Mouse (Mus musculus): Measurements from ENCODE around the gene Mical3.

Mical3 gene

DNA sequence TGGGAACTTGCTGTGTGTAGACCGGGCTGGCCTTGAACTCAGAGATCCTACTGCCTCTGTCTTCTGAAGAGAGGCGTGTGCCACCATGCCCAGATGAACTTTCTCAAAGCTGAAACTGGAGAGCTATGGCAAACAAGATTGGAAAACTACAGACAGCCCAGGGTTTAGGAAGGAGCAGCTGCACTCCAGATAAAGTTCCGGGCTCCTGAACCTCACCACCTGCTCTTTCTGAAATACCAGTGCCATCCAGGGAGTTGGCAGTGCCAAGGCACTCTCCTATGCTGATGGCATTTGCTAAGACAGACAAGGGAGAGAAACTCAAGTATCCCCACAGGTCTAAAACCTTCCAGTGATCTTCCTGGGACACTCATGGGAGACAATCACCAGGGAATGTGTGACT, 166.6 kb downstream of the Mical3 start:
- DNase-seq (ENCODE audit: low spot score in 2 of 2): no peak

DNA sequence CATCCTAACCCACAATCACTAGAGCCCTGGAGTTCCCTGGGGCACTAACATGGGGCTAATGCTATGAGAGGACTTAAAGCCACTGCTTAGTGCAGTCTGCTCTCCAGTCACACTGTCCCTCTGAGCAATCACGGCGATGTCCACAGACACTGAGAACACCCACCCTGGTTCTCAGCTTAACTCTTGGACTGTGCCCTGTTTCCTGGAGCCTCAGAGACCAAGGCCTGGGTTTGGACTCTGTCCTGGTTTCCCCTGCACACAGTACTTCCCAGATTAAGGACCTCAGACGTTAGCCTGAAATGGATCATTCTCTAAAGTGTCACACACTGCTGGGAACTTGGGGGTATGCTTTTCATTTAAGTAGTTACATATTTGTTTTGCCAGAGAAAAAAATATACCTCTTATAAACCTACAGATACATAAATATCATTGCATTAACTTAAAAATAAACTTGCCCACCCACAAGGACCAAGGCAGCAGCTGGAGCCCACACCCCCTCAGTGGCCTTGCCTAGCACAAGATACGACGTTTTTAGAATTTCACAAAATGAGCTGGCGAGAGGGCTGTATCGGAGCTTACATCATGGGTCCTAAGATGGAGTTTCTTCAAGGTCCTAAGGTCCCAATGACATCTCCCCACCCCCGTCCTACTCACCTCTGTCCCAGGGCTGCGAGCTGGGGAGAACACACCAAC, 170.3 kb downstream of the Mical3 start:
- no peak for DNase-seq (ENCODE audit: low spot score in 2 of 2)

DNA sequence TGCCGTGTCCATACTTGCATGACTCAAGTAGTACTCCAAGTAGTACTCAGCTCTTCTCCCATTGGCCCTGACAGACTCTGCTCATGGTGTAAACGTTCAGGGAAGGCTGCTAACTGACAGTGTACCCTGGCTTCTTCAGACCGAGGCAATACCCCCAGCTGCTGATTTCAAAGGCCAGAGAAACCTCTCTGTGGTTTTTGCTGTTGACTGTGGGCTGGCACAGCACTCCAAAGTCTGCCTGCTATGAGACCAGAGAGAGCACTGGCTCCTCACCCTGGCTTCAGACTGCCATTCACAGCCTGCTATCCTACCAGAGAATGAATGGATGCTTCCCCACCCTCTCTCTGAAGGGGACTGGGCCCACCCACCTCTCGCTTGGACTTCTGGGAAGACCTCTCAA, 173.5 kb downstream of the Mical3 start:
- DNase-seq (ENCODE audit: low spot score in 2 of 2): no peak

DNA sequence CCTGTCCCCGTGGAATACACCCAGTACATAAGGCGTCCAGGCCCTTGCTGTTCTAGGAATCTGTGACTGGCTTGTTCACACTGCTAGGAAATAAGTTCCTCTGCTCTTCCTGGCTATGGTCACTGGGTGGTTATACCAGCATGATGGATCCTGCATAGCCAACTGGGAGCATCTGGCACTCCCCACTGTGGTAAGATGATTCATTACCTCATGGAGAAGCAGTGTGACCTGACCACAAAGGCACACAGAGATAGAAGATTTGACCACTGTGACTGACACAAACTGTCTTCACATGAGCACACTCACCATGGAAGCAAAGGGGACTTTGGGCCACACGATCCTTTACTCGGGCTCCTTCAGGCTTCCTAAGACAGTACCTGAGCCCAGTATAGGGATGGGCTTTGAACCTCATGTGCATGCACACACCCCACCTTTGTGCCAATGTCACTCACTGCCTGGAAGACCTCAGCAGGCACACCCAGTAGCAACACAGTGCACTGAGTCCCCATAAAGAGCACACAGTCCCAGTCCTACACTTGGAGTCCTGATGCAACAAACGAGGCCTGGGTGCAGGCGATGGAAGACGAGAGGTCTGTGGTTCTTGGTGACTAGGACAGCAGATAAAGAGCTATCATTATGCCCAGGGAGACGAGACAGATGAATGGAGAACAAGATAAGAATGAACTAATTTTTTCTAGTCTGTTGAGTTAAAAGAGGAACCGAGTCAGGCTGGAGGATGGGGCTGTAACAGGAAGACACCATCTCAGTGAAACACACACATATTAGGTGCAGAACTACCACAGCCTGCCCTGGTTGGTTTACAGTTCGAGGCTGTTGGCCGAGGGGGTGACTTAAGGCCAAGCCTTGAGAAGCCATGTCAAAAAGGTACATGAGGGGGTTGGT, 174.3 kb downstream of the Mical3 start:
- no peak for DNase-seq (ENCODE audit: low spot score in 2 of 2)

DNA sequence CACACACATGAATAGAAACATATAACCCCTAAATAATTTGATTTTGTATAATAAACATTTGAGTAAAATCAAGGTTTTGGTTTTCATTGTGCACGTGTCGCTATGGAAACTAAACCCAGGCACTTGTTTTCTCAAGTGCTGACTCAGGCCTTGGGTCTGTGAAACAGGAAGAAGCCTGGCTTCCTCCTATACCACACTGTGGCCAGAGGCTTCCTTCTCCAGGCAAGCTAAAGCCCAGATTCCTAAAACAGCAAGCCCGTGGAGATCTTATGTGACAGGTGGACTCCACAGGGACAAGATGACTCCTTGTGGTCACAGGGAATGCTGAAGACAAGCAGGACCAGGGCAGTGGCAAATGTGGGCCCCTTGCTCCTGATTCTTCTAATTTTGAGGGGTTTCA, 175.6 kb downstream of the Mical3 start:
- DNase-seq (ENCODE audit: low spot score in 2 of 2): no peak

DNA sequence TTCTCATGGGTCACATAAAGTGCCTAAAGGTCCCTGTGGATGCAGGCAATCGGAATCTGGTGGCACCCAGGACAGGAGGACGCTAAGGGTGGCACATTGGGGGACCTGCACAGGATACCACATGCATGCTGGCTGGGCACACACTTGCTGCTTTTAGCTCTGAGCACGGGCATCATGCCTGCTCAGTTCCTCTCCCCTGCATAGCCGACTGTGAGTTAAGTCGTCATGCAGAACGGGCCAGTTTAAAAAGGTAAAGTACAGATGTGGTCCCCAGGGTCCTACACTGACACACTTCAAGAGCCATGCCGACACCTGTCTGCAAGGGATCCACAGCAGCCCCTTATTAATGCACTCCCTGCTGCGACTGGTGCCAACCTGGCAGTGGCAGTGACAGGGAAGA, 176.6 kb downstream of the Mical3 start:
- DNase-seq (ENCODE audit: low spot score in 2 of 2): no peak

DNA sequence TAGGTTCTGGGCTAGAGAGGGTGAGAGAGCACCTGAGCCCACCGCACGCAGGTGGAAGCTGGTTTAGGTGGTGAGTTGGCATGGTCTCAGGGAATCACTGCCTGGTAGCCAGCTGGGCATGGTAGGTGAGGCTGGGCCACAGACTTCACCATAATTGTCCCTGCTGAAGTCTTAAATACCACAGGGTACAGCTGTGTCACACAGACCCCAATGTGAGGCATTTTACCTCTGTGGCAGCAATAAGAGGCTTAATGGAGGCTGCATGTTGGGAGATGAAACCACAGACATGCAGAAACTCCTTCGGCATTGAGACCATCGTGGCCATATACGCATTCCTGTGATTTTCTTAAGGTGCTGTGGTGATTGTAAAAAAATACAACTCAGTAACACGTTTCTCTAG, 178.3 kb downstream of the Mical3 start:
- DNase-seq (ENCODE audit: low spot score in 2 of 2): no peak

DNA sequence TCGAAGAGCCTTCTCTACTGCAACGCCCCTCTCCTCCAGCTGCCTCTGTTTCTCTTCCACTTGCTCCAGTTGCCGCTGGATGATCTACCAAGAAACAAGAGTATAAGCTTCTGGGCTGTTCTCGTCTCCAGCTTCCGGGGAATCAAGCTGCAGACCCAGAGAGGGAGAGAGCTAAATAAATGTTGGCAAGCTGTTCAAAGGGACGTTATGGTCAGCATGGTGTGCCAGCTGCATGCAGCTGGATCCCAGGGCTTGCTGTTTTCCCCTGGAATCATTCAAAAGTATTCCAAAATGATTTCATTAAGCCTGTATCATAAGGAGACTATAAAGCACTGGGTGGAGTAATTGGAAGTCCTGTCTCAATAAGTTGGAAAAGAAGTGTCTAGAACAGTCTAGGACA, 179.5 kb downstream of the Mical3 start:
- DNase-seq (ENCODE audit: low spot score in 2 of 2): no peak

DNA sequence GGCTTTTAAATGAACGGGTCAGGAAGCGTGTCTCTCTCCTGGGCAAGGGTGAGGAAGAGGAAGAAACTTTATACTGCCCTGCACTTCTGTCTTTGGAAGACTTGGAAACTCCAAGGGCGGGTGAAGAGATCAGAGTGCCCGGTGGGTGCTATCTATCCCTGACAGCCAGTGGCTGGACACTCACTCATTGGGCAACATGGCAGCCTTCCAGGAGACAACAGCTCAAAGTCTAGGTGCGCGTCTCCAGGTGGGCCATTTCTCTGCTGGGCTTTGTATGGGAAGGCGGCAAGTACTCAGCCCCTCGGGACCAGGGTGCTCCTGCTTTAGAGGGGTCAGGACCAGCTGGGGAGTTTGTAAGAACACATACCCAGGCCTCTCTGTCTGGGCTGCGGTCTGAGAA, 185.3 kb downstream of the Mical3 start:
- DNase-seq (ENCODE audit: low spot score in 2 of 2): no peak

DNA sequence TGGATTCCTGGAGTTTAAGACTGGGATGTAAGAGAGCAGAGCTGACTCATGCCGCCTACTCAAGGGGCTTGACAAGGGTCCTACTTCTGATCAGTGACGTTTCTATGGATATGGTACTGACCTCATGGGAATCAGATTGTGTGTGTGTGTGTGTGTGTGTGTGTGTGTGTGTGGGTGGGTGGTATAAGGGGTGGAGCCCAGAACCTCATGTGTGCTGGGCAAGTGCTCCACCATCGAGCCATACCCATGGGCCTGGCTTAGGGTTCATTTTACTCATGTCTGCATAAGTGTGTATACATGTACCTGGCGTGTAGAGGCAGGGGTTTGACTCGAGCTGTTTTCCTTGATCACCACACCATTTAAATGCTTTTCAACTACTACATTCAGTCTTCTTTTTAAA, 186.8 kb downstream of the Mical3 start:
- no peak for DNase-seq (ENCODE audit: low spot score in 2 of 2)

DNA sequence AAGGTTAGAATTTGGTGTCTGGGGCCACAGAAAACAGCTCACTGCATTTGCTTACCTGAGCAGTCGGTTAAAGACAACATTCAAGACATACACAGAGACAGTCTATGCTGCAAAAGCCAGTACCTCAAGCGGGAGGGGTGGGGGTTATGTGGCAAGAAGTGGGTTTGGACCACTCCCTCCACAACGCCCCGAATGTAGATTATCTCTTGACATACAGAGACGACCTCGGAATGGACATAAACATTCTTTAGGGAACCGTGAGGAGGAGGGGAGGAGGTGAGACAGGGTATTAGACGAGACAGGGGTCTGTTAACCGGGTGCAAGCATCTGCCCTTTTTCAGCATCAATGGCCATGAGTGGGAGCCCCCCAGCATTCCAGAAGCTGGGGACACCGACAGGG, 187.2 kb downstream of the Mical3 start:
- no peak for DNase-seq (ENCODE audit: low spot score in 2 of 2)

DNA sequence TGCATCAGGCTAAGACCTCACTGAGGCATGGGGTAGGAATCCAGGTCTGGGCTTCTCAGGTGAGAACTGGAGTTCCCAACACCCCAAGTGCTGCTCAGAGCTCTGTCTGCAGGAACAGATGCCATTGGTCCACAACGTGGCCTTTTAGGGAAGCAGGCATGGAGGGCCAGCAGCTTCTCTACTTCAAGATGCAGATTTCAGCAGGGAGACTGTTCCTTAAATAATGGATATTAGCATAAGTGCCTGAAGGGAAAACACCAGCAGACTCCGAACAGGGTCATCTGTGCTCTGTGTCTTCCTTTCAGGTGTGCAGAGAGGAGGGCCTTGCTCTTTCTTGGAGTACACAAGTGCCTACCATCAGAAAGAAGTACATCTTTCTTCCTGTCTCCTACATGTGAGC, 187.7 kb downstream of the Mical3 start:
- DNase-seq (ENCODE audit: low spot score in 2 of 2): no peak

DNA sequence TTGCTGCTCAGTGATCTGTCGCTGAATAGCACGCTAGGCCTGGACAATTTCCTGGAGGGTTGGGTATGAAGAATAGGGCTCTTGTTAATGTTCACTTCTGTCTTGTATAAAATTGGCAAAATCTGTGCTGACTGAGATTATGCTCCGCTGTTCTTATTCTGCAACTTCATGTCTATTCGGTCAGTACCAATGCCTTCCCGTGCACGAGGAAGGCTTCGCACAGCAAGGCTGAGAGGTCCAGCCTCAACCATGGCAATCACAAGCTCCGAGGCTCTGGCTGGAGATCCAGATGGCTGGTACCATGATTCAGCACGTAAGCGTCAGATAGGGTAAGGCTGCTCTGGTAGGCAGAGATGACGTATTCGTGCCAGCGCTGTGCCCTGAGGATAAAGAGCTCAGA, 189.2 kb downstream of the Mical3 start:
- no peak for DNase-seq (ENCODE audit: low spot score in 2 of 2)

DNA sequence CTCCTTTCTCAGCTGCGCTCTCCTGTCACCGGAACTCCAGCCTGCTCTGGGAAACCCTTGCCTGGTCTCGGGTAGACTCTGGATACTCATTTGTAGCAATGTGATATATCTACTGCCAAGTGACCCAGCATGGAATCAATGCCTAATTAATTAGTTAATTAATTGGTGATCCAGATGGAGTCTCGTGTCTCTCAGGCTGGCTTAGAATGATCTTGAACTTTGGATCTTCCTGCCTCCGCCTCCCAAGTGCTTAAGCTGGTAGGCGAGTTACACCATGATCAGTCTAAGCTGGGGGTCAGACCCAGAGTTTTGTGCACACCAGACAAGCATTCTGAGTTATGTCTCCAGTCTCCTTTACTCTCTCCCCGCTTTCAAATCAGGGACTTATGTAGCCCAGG, 189.7 kb downstream of the Mical3 start:
- no peak for DNase-seq (ENCODE audit: low spot score in 2 of 2)

DNA sequence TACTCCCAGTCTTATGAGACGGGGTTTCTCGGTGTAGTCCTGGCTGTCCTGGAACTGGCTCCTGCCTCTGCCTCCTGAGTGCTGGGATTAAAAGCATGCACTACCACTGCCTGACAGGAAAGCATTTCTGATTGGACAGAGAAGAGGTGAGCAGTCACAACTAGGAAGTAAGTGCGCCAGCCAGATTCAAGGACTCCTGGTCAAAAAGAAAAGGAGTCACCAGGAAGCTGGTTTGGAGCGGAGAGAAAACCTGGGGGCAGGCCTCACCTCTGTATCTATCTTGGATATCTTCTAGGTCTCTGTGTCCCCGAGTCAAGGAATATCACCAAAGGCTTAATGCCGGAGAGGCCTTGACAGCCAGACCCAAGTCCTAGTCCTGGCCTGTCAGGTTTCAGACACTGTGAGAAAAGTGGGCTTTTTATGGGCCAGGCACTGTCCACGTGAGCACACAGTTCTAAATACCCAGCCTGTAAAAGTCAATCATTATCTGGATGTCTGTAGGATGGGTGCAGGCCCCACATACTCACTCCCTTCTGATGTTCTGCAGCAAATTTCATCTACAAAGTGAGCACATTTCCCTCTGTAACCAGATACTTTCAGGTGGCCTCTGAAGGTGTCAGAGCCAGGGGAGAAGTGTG, 190.2 kb downstream of the Mical3 start:
- DNase-seq (ENCODE audit: low spot score in 2 of 2): no peak

DNA sequence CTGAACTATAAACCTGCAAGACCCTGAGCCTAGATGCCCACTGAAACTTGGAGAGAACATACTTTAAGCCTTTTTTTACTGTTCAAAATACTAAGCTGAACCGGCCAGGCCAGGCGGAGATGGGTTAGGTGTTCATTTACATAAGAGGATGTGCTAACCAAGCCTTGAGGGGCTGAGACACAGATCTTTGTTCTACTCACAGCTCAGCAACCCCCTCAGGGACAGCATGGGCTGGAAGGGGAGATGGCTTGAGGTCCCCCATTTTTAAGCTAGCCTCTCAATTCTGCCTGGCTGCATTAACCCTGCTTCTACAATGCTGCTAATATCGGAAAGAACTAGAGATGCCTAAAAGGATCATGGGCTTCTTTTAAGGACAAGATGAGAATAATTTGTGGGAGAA, 191.0 kb downstream of the Mical3 start:
- no peak for DNase-seq (ENCODE audit: low spot score in 2 of 2)

DNA sequence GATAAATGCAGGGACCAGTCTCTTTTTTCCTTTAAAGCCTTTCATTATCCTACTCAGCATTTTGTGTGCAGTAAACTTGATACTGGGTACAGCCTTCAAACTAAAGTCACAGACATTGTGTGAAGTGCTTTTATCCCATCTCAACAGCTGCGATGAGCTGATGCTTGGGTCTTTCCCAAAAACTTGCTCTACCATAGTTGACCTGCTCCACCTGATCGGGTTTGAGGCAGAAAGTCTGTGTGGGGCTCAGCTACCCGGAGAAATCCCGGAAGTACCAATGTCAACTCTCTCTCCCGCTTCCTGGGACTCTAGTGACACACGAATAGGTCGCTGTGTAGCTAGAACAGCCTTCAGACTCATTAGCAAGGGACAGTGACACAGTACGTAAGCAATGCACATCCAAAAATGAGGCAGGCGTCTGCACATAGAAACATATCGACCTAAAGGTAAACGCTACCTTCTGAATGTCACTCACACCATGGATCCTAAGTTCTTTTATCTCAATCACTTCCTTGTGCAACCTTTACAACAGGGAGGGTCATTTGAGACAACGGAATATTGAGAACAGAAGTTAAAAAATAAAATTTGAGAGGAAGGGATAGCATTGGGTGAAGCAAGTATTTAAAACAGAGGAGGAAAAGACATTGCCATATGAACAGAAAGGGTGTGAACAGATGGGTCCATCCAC, 191.9 kb downstream of the Mical3 start:
- DNase-seq (ENCODE audit: low spot score in 2 of 2): no peak

DNA sequence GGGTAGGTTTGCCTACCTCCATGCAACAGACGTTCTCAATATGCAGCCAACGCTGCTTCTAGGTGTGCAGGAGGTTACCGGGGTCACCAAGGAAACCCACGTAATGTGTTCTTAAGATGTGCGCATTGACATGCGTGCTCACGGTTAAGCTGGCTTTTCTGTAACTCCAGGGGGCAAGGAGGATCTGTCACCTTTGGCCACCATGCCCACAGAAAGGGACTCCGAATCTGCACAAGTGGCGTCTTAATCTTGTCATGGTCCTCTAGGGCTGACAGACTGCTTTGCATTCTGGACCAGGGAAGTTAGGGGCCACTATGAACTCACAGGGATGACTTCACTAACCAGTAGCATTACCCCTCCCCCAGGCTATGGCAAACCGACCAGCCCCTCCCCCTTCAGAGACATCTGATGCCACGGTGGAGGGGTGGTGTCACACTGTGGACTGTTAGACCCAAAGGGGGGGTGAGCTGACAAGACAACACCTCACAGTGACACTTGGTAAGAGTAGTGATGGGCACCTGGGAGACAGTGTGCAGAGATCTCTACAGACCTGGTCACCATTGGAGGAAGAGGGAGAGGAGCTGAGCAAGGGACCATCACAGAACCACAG, 192.7 kb downstream of the Mical3 start:
- no peak for DNase-seq (ENCODE audit: low spot score in 2 of 2)

DNA sequence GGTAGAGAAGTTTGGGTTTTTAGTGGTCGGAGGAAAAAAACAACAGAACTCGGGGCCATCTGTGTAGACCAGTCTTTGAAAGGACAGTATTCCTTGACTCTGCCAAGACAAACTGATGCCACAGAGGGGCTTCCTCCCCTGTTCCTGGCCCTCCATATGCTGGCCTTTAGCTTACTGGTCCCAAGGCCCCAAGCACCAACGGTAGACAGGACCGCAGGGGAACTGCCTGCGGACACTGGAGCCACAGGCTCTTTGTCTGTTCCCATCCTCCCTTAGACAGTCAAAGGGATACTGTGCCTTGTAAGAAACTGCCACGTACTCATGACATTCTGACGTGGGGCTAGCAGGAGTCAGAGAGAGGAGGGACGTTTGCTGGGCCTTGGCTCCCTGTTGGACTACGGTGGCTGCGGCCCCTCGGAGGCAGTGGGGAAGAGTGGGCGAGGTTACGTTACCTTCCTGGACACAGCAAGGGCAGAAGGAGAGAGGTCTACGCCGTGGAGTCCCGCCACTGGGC, 193.6 kb downstream of the Mical3 start:
- DNase-seq (ENCODE audit: low spot score in 2 of 2): no peak

DNA sequence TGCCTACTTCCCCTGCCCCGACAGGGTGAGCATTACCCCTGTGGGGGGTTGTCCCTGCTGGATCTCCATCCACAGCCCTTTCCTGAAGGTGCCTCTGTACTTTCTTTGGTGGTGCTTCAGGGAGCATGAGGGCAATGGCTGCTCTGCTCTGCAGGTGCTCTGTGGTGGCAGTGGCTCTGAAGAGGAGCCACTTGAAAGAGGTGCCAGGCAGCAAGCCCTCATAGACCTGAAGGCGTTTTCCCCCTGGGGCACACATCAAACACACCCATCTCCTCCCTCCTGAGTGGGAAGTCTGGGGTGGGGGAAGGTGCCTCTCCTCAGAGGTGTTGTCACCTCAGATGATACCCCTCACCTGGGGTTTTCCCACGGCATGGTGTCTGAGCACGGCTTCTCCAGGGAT, 196.6 kb downstream of the Mical3 start:
- no peak for DNase-seq (ENCODE audit: low spot score in 2 of 2)

DNA sequence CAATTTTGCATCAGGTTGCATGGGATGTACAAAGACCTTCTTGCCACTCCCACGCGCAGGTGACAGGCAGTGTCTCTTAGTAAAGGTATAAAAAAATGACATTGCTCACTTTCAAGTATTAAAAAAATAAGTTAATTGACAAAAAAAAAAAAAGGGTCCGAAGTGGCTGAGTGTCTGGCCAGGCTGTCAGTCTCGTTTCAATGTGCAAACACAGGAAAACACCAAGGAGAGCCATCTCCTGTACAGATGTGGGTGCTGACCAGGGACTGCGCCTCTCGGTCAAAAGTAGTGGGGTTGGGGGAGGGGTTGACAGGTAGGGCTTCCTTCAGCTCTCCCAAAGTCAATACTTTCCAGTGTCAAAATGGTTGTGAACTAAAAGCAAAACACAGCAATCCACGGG, 197.1 kb downstream of the Mical3 start:
- DNase-seq (ENCODE audit: low spot score in 2 of 2): no peak

DNA sequence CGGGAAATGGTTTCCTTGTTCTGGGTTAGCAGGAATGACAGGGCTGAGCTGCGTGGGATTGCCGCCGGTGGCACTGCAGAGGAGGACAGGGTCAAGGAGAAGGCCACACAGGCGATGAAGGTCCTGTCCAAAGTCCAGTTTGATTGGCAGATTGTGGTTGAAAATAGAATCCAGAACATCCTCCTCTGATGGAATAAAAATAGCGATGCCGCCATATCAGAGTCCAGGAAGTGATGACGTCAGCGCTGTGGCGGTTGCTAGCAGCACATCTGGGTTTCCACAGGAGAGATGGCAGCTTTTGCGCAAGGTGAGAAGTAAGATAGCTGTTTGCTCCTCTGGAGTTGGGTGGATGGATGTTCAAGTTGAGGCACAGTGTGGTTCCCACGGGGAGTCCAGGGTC, 198.2 kb downstream of the Mical3 start:
- DNase-seq (ENCODE audit: low spot score in 2 of 2): no peak
